Mouse (Mus musculus) hindlimb bud, embryonic 11.5 days (tissue): ENCODE measurements around the gene Hdgfl2.

Experiments used
- DNase-seq: peaks from one replicate; pipeline ENCODE4 v3.0.0-alpha.2; 2012; ENCODE audit warnings: low read depth, low spot score; ENCODE audit errors: extremely low spot score

The Hdgfl2 gene

GRCm38 (mm10) chr17:56148790-56149618 is 69.6 kb downstream of the Hdgfl2 start:
- no peak for DNase-seq

DNA sequence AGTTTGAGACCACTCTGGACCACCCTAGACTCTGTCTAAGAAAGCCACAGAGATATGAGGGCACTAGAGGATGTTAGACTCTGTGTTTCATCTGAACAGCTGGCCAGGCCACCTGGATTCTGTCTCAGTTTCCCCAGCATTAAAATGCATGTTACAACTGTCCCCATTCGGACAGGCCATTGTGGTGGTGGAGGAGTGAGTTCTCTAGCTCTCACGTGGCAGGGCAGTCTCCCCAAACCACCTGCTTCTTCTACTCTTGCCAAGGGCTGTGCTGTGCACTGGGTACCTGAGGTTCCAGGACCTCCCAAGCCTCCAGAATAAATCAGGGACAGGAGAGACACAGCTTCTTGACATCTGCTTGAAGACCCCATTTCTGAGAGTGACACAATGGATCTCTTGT is 70.5 kb downstream of the Hdgfl2 start:
- no peak for DNase-seq
